ENCODE assay signal across 22 mouse cellular contexts in genomic region chr14:14639102-14640015, GRCm38 (mm10).
DNase-seq lines count a peak whose midpoint lies in the region; ATAC-seq lines count a peak whose summit lies in the region.
"Had no signal": no experiment of that assay in that cellular context is flagged by ENCODE, and none has a peak within 500 bp of the region (broad histone marks: within the 10 kb centered on the region; RNA-seq: fewer than 3 reads in every experiment).

No protein-coding gene starts in this region.

- no peaks in the 10 kb centered on the region for H3K9me3 ChIP-seq in kidney, embryonic 16.5 days (ENCODE audit: low read length)
- H3K9me3 ChIP-seq: forebrain, embryonic 13.5 days; heart, embryonic 10.5 days; hindbrain, embryonic 10.5 days; limb, embryonic 12.5 days; stomach, embryonic 15.5 days had no signal

- no peaks in the 10 kb centered on the region for H3K36me3 ChIP-seq in kidney, embryonic 16.5 days (ENCODE audit: insufficient read depth, low read length)
- H3K36me3 ChIP-seq: heart, embryonic 10.5 days; hindbrain, embryonic 10.5 days; limb, embryonic 12.5 days; stomach, embryonic 15.5 days had no signal

- no peaks in the 10 kb centered on the region for H3K27me3 ChIP-seq in kidney, embryonic 16.5 days (ENCODE audit: insufficient read depth, low read length)
- H3K27me3 ChIP-seq: CH12.LX; forebrain, embryonic 13.5 days; limb, embryonic 12.5 days; stomach, embryonic 15.5 days had no signal

- H3K9ac ChIP-seq in kidney, embryonic 16.5 days (replicated peaks; ENCODE audit: low read length), result no peak overlapping the region
- H3K9ac ChIP-seq: forebrain, embryonic 13.5 days; limb, embryonic 12.5 days; liver, embryonic 14.5 days; stomach, embryonic 15.5 days had no signal

- WGBS in kidney, embryonic 16.5 days, result 66% methylated on average over 7 of the region's 7 CpGs
- WGBS in large intestine, adult 2 months, result 39% methylated on average over 7 of the region's 7 CpGs

- peak; percentile 21 to 33 for DNase-seq in cerebellum, postnatal 10 days
- DNase-seq in cerebellum, adult 8-10 months, result no peak
- DNase-seq in kidney, postnatal 4 days, result no peak
- DNase-seq in NIH3T3 (ENCODE audit: low read depth), result peak; percentile 18
- peak; percentile 56 for DNase-seq in large intestine, adult 2 months (ENCODE audit: low read depth, low spot score)
- DNase-seq in urinary bladder, postnatal 36 days (ENCODE audit: low spot score in 2 of 2), result no peak
- DNase-seq in lung, postnatal 36 days, result no peak
- DNase-seq: adrenal gland, adult 2 months; cerebellum, postnatal 25 days; gastrocnemius, postnatal 14 days; kidney, postnatal 25 days; midbrain, embryonic 14.5 days; right cerebral cortex, postnatal 14 days; thymus, adult 18-20 months had no signal

- peak overlapping the region; percentile 45; the same call in 1 of the 2 replicates for H3K27ac ChIP-seq in kidney, embryonic 16.5 days (ENCODE audit: low read length)
- H3K27ac ChIP-seq: forebrain, embryonic 13.5 days; heart, embryonic 10.5 days; hindbrain, embryonic 10.5 days; limb, embryonic 12.5 days; liver, embryonic 14.5 days; stomach, embryonic 15.5 days had no signal

- H3K4me3 ChIP-seq in kidney, embryonic 16.5 days (ENCODE audit: low read length), result no peak overlapping the region
- H3K4me3 ChIP-seq: forebrain, embryonic 13.5 days; heart, embryonic 10.5 days; hindbrain, embryonic 10.5 days; limb, embryonic 12.5 days; stomach, embryonic 15.5 days had no signal

- H3K4me1 ChIP-seq in kidney, embryonic 16.5 days (ENCODE audit: insufficient read depth, low read length), result peaks cover 7% of the 10 kb centered on the region; the same call in 1 of the 2 replicates
- H3K4me1 ChIP-seq: forebrain, embryonic 13.5 days; heart, embryonic 10.5 days; stomach, embryonic 15.5 days had no signal

- no peak overlapping the region for H3K4me2 ChIP-seq in kidney, embryonic 16.5 days (replicated peaks; ENCODE audit: low read depth, low read length)
- H3K4me2 ChIP-seq: forebrain, embryonic 13.5 days; limb, embryonic 12.5 days; stomach, embryonic 15.5 days had no signal

- ATAC-seq in kidney, embryonic 16.5 days (ENCODE audit: low FRiP score, low TSS enrichment), result peak; percentile 49; the same call in 1 of the 2 replicates
- ATAC-seq: forebrain, embryonic 13.5 days had no signal

Comparison
In these comparisons a context has a peak if more than half of its experiments do, and no peak if none do; other contexts are left out.
1. DNase-seq: peak in cerebellum, postnatal 10 days (2 of 2), NIH3T3 (single experiment) and large intestine, adult 2 months (single experiment); none in cerebellum, adult 8-10 months (single experiment), kidney, postnatal 4 days (0 of 2), urinary bladder, postnatal 36 days (0 of 2) and lung, postnatal 36 days (single experiment).